Mouse (Mus musculus): ENCODE data around the gene Papln. TPM values are rescaled to one million over a fixed set of nuclear protein-coding genes. Genes with fewer than 3 reads are reported as not detected.

Gene Papln
- polyA plus RNA-seq, 1 experiment from 2014 or later: 0.09 TPM

GRCm38 (mm10) chr12:83790749-83791148, 27.3 kb downstream of the Papln start:
- WGBS: 87% methylated on average over 4 of the region's 4 CpGs
- H3K4me3 ChIP-seq (ENCODE audit: low read depth, low read length): no peak overlapping the region
- peaks cover 23% of the 10 kb centered on the region for H3K36me3 ChIP-seq (ENCODE audit: control insufficient read depth, insufficient read depth, low read length)
- H3K9me3 ChIP-seq (replicated peaks; ENCODE audit: control insufficient read depth, low read length): no peaks in the 10 kb centered on the region
- H3K27ac ChIP-seq (ENCODE audit: low read depth, low read length): no peak overlapping the region
- DNase-seq (ENCODE audit: low spot score): no peak
- no peak overlapping the region for H3K4me2 ChIP-seq (ENCODE audit: low read length)
- H3K9ac ChIP-seq (ENCODE audit: low read length): no peak overlapping the region
- no peaks in the 10 kb centered on the region for H3K27me3 ChIP-seq (replicated peaks; ENCODE audit: control insufficient read depth, insufficient read depth, low read length)
- H3K4me1 ChIP-seq (ENCODE audit: control insufficient read depth, insufficient read depth, low read length): no peaks in the 10 kb centered on the region
- no peak for ATAC-seq

- 89% methylated on average over 10 of the region's 10 CpGs for WGBS
- no peak overlapping the region for H3K9ac ChIP-seq (ENCODE audit: low read length)
- DNase-seq (ENCODE audit: low spot score): peak; percentile 16
Measured at GRCm38 (mm10) chr12:83791737-83792136, 28.3 kb downstream of the Papln start.

GRCm38 (mm10) chr12:83792706-83793410, 29.4 kb downstream of the Papln start:
- DNase-seq (ENCODE audit: low spot score): no peak
- no peaks in the 10 kb centered on the region for H3K9me3 ChIP-seq (replicated peaks; ENCODE audit: control insufficient read depth, low read length)
- no peaks in the 10 kb centered on the region for H3K27me3 ChIP-seq (replicated peaks; ENCODE audit: control insufficient read depth, insufficient read depth, low read length)
- H3K4me3 ChIP-seq (ENCODE audit: low read depth, low read length): no peak overlapping the region
- peaks cover 35% of the 10 kb centered on the region for H3K36me3 ChIP-seq (ENCODE audit: control insufficient read depth, insufficient read depth, low read length)
- no peak overlapping the region for H3K4me2 ChIP-seq (ENCODE audit: low read length)
- no peak for ATAC-seq
- H3K4me1 ChIP-seq (ENCODE audit: control insufficient read depth, insufficient read depth, low read length): no peaks in the 10 kb centered on the region
- H3K27ac ChIP-seq (ENCODE audit: low read depth, low read length): no peak overlapping the region
- WGBS: 76% methylated on average over 10 of the region's 10 CpGs
- no peak overlapping the region for H3K9ac ChIP-seq (ENCODE audit: low read length)

More at GRCm38 (mm10) chr12:83791737-83792136, 28.3 kb downstream of the Papln start:
- no peak overlapping the region for H3K4me3 ChIP-seq (ENCODE audit: low read depth, low read length)
- H3K36me3 ChIP-seq (ENCODE audit: control insufficient read depth, insufficient read depth, low read length): peaks cover 29% of the 10 kb centered on the region
- no peaks in the 10 kb centered on the region for H3K27me3 ChIP-seq (replicated peaks; ENCODE audit: control insufficient read depth, insufficient read depth, low read length)
- H3K27ac ChIP-seq (ENCODE audit: low read depth, low read length): no peak overlapping the region
- peak; percentile 54; the same call in 1 of the 2 replicates for ATAC-seq
- H3K4me2 ChIP-seq (ENCODE audit: low read length): no peak overlapping the region
- H3K4me1 ChIP-seq (ENCODE audit: control insufficient read depth, insufficient read depth, low read length): no peaks in the 10 kb centered on the region
- H3K9me3 ChIP-seq (replicated peaks; ENCODE audit: control insufficient read depth, low read length): no peaks in the 10 kb centered on the region

- H3K36me3 ChIP-seq (ENCODE audit: control insufficient read depth, insufficient read depth, low read length): peaks cover 49% of the 10 kb centered on the region
- H3K4me1 ChIP-seq (ENCODE audit: control insufficient read depth, insufficient read depth, low read length): no peaks in the 10 kb centered on the region
- H3K9me3 ChIP-seq (replicated peaks; ENCODE audit: control insufficient read depth, low read length): no peaks in the 10 kb centered on the region
- H3K27me3 ChIP-seq (replicated peaks; ENCODE audit: control insufficient read depth, insufficient read depth, low read length): no peaks in the 10 kb centered on the region
- DNase-seq (ENCODE audit: low spot score) (no peak), ATAC-seq (no peak)
- H3K9ac ChIP-seq (ENCODE audit: low read length): no peak overlapping the region
- H3K4me2 ChIP-seq (ENCODE audit: low read length): no peak overlapping the region
- 72% methylated on average over 2 of the region's 2 CpGs for WGBS
- H3K4me3 ChIP-seq (ENCODE audit: low read depth, low read length): no peak overlapping the region
- no peak overlapping the region for H3K27ac ChIP-seq (ENCODE audit: low read depth, low read length)
Measured at GRCm38 (mm10) chr12:83795051-83795450, 31.6 kb downstream of the Papln start.

- ATAC-seq (no peak), DNase-seq (ENCODE audit: low spot score) (no peak)
- Histone ChIP-seq H3K36me3 (ENCODE audit: control insufficient read depth, insufficient read depth, low read length) (peaks cover 54% of the 10 kb centered on the region), H3K27ac (ENCODE audit: low read depth, low read length) (no peak overlapping the region), H3K4me3 (ENCODE audit: low read depth, low read length) (no peak overlapping the region), H3K4me1 (ENCODE audit: control insufficient read depth, insufficient read depth, low read length) (no peaks in the 10 kb centered on the region), H3K9ac (ENCODE audit: low read length) (no peak overlapping the region), H3K4me2 (ENCODE audit: low read length) (no peak overlapping the region), H3K27me3 (replicated peaks; ENCODE audit: control insufficient read depth, insufficient read depth, low read length) (no peaks in the 10 kb centered on the region), H3K9me3 (replicated peaks; ENCODE audit: control insufficient read depth, low read length) (no peaks in the 10 kb centered on the region)
- WGBS: 96% methylated on average over 7 of the region's 7 CpGs
Measured at GRCm38 (mm10) chr12:83795586-83795985, 32.2 kb downstream of the Papln start.

GRCm38 (mm10) chr12:83798313-83798712, 34.9 kb downstream of the Papln start:
- Histone ChIP-seq H3K27ac (ENCODE audit: low read depth, low read length) (no peak overlapping the region), H3K9ac (ENCODE audit: low read length) (no peak overlapping the region), H3K9me3 (replicated peaks; ENCODE audit: control insufficient read depth, low read length) (no peaks in the 10 kb centered on the region), H3K36me3 (ENCODE audit: control insufficient read depth, insufficient read depth, low read length) (peaks cover 57% of the 10 kb centered on the region), H3K4me3 (ENCODE audit: low read depth, low read length) (no peak overlapping the region), H3K4me2 (ENCODE audit: low read length) (no peak overlapping the region), H3K27me3 (replicated peaks; ENCODE audit: control insufficient read depth, insufficient read depth, low read length) (no peaks in the 10 kb centered on the region), H3K4me1 (ENCODE audit: control insufficient read depth, insufficient read depth, low read length) (no peaks in the 10 kb centered on the region)
- WGBS: 91% methylated on average over 5 of the region's 5 CpGs
- DNase-seq (ENCODE audit: low spot score): no peak
- ATAC-seq: no peak

- H3K27me3 ChIP-seq (replicated peaks; ENCODE audit: control insufficient read depth, insufficient read depth, low read length): no peaks in the 10 kb centered on the region
- 65% methylated on average over 9 of the region's 9 CpGs for WGBS
Measured at GRCm38 (mm10) chr12:83800943-83801342, 37.5 kb downstream of the Papln start.

GRCm38 (mm10) chr12:83803641-83804040, 40.2 kb downstream of the Papln start:
- Histone ChIP-seq H3K4me2 (ENCODE audit: low read length) (no peak overlapping the region), H3K27ac (ENCODE audit: low read depth, low read length) (no peak overlapping the region), H3K36me3 (ENCODE audit: control insufficient read depth, insufficient read depth, low read length) (peaks cover 66% of the 10 kb centered on the region), H3K4me3 (ENCODE audit: low read depth, low read length) (no peak overlapping the region), H3K27me3 (replicated peaks; ENCODE audit: control insufficient read depth, insufficient read depth, low read length) (no peaks in the 10 kb centered on the region), H3K9me3 (replicated peaks; ENCODE audit: control insufficient read depth, low read length) (no peaks in the 10 kb centered on the region; the same call in 1 of the 2 replicates), H3K4me1 (ENCODE audit: control insufficient read depth, insufficient read depth, low read length) (no peaks in the 10 kb centered on the region), H3K9ac (ENCODE audit: low read length) (no peak overlapping the region)
- ATAC-seq: no peak
- 92% methylated on average over 7 of the region's 7 CpGs for WGBS
- DNase-seq (ENCODE audit: low spot score): no peak

More at GRCm38 (mm10) chr12:83800943-83801342, 37.5 kb downstream of the Papln start:
- Histone ChIP-seq H3K4me2 (ENCODE audit: low read length) (no peak overlapping the region), H3K36me3 (ENCODE audit: control insufficient read depth, insufficient read depth, low read length) (peaks cover 62% of the 10 kb centered on the region), H3K9ac (ENCODE audit: low read length) (no peak overlapping the region), H3K27ac (ENCODE audit: low read depth, low read length) (no peak overlapping the region), H3K4me3 (ENCODE audit: low read depth, low read length) (no peak overlapping the region), H3K9me3 (replicated peaks; ENCODE audit: control insufficient read depth, low read length) (no peaks in the 10 kb centered on the region; the same call in 1 of the 2 replicates), H3K4me1 (ENCODE audit: control insufficient read depth, insufficient read depth, low read length) (no peaks in the 10 kb centered on the region)
- DNase-seq (ENCODE audit: low spot score) (peak; percentile 71), ATAC-seq (no peak)

GRCm38 (mm10) chr12:83811901-83812300, 48.5 kb downstream of the Papln start:
- Histone ChIP-seq H3K4me1 (ENCODE audit: control insufficient read depth, insufficient read depth, low read length) (no peaks in the 10 kb centered on the region), H3K27ac (ENCODE audit: low read depth, low read length) (no peak overlapping the region), H3K4me3 (ENCODE audit: low read depth, low read length) (no peak overlapping the region), H3K27me3 (replicated peaks; ENCODE audit: control insufficient read depth, insufficient read depth, low read length) (no peaks in the 10 kb centered on the region), H3K36me3 (ENCODE audit: control insufficient read depth, insufficient read depth, low read length) (peaks cover 11% of the 10 kb centered on the region), H3K4me2 (ENCODE audit: low read length) (no peak overlapping the region), H3K9ac (ENCODE audit: low read length) (no peak overlapping the region), H3K9me3 (replicated peaks; ENCODE audit: control insufficient read depth, low read length) (no peaks in the 10 kb centered on the region)
- DNase-seq (ENCODE audit: low spot score) (no peak), ATAC-seq (no peak)
- WGBS: 96% methylated on average over 3 of the region's 3 CpGs
